Mouse (Mus musculus): Measurements from ENCODE around the gene Prkd3. TPM values are rescaled to one million over a fixed set of nuclear protein-coding genes. Genes with fewer than 3 reads are reported as not detected.
A peak's percentile ranks its signal among the peaks of the same experiment; 100 is the strongest.

The Prkd3 gene
- polyA plus RNA-seq, 1 experiment = 17.5 TPM

GRCm38 (mm10) chr17:78952070-78952469 is 68.5 kb downstream of the Prkd3 start:
- TF ChIP-seq CTCF (IDR thresholded peaks at IDR 0.05; ENCODE audit: low read depth, low read length) = no peak

DNA sequence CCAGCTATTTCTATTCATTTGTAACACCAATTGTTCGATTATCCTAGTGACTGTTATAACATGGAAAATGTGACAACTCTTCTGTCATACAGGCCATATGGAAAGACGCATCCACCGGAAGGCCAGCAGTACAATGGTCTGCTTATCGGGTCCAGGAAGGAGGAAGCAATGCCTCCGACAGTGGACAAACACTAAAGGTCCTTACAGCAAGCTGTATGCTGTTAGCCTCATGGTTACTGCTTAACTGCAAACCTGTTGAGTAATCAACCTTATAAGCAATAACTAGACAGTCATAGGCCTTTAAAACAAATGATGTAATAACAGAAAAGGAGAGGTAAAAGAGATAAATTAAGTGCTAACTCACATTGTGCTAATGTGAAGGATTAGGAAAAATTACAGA is 69.4 kb downstream of the Prkd3 start:
- Histone ChIP-seq H3K4me1 (ENCODE audit: control insufficient read depth, insufficient read depth, low read length) (no peaks in the 10 kb centered on the region), H3K27ac (ENCODE audit: insufficient read depth, low read depth, low read length) (no peak overlapping the region), H3K4me3 (ENCODE audit: insufficient read depth, low read length) (no peak overlapping the region)
- TF ChIP-seq POLR2A (IDR thresholded peaks at IDR 0.05; ENCODE audit: borderline replicate concordance, low read depth, low read length) (no peak), CTCF (IDR thresholded peaks at IDR 0.05; ENCODE audit: low read depth, low read length) (no peak)

More at GRCm38 (mm10) chr17:78952070-78952469, 68.5 kb downstream of the Prkd3 start:
- Histone ChIP-seq H3K4me3 (ENCODE audit: insufficient read depth, low read length) (no peak overlapping the region), H3K4me1 (ENCODE audit: control insufficient read depth, insufficient read depth, low read length) (no peaks in the 10 kb centered on the region), H3K27ac (ENCODE audit: insufficient read depth, low read depth, low read length) (no peak overlapping the region)

GRCm38 (mm10) chr17:78942579-78942978 is 78.0 kb downstream of the Prkd3 start:
- no peak overlapping the region for H3K4me3 ChIP-seq (ENCODE audit: insufficient read depth, low read length)
- H3K27ac ChIP-seq (ENCODE audit: insufficient read depth, low read depth, low read length) = no peak overlapping the region
- peaks cover 14% of the 10 kb centered on the region for H3K4me1 ChIP-seq (ENCODE audit: control insufficient read depth, insufficient read depth, low read length)
- no peak for TF ChIP-seq CTCF (IDR thresholded peaks at IDR 0.05; ENCODE audit: low read depth, low read length)
- TF ChIP-seq POLR2A (IDR thresholded peaks at IDR 0.05; ENCODE audit: borderline replicate concordance, low read depth, low read length) = no peak

GRCm38 (mm10) chr17:78938927-78939326 is 81.7 kb downstream of the Prkd3 start:
- Histone ChIP-seq H3K4me3 (ENCODE audit: insufficient read depth, low read length) (no peak overlapping the region), H3K4me1 (ENCODE audit: control insufficient read depth, insufficient read depth, low read length) (peaks cover 24% of the 10 kb centered on the region), H3K27ac (ENCODE audit: insufficient read depth, low read depth, low read length) (peak overlapping the region; percentile 71)
- TF ChIP-seq POLR2A (IDR thresholded peaks at IDR 0.05; ENCODE audit: borderline replicate concordance, low read depth, low read length) = no peak
- no peak for TF ChIP-seq CTCF (IDR thresholded peaks at IDR 0.05; ENCODE audit: low read depth, low read length)

DNA sequence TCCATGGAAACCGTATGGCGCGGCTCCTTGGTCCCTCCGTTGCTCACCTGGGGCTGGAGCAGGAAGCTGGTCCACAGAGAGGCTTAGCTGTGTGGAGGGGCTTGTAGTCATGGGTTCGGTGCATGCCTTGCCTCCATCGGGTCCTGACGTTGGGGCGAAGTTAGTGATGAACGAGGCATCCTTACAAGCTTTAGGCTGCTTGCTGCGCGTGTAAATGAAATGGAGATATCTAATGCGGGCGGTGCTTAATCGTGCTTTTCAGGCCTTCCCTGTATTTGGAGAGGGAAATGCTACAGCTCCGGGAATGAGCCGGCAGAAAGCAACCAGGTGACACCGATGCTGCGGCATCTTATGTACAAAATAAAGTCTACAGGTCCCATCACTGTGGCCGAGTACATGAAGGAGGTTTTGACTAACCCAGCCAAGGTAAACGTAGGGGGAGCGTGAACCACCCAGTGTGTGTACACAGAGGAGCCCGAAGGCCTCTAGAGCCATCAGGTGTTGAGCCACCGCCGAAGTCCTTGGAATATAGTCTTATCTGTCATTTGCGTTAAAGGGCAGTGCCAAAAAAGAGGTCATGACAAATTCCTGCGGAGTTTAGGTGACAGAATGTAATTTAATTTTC is 83.3 kb downstream of the Prkd3 start:
- TF ChIP-seq CTCF (IDR thresholded peaks at IDR 0.05; ENCODE audit: low read depth, low read length) = no peak
- TF ChIP-seq POLR2A (IDR thresholded peaks at IDR 0.05; ENCODE audit: borderline replicate concordance, low read depth, low read length) = no peak
- peak overlapping the region; percentile 89 for H3K4me3 ChIP-seq (ENCODE audit: insufficient read depth, low read length)
- peaks cover 29% of the 10 kb centered on the region for H3K4me1 ChIP-seq (ENCODE audit: control insufficient read depth, insufficient read depth, low read length)
- no peak overlapping the region for H3K27ac ChIP-seq (ENCODE audit: insufficient read depth, low read depth, low read length)

GRCm38 (mm10) chr17:78936466-78937228 is 84.0 kb downstream of the Prkd3 start, which contains the start of the genes Cebpz and Ndufaf7:
Gene Cebpz (minus strand): TSS chr17:78937066.
Gene Ndufaf7 (plus strand): TSS chr17:78937136.
- TF ChIP-seq POLR2A (IDR thresholded peaks at IDR 0.05; ENCODE audit: borderline replicate concordance, low read depth, low read length) (no peak), CTCF (IDR thresholded peaks at IDR 0.05; ENCODE audit: low read depth, low read length) (no peak)
- peak within 1 kb of the TSS; percentile 31 for H3K27ac ChIP-seq (ENCODE audit: insufficient read depth, low read depth, low read length)
- H3K4me1 ChIP-seq (ENCODE audit: control insufficient read depth, insufficient read depth, low read length) = peaks cover 29% of the 10 kb centered on the region
- H3K4me3 ChIP-seq (ENCODE audit: insufficient read depth, low read length) = peak within 1 kb of the TSS; percentile 89

DNA sequence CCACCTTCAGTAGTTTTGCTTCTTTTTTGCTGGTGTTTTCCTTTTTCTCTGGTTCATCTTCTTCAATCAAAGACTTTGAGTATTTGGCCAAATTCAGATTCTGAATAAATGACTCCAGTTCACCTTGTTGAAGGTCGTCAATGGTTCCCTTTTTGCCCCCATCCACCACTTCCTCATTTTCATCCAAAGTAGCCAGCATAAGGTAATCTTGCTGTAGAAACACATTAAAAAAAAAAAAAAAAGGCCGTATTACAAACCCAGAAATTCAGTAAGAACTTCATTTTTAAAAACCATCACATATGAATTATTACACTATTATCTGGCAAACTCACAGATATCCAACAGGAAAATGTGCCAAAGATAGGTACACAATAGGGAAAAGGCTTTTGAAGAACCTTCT is 84.8 kb downstream of the Prkd3 start:
- H3K27ac ChIP-seq (ENCODE audit: insufficient read depth, low read depth, low read length) = no peak overlapping the region; the same call in 1 of the 2 replicates

GRCm38 (mm10) chr17:78917696-78918095 is 102.9 kb downstream of the Prkd3 start:
- Histone ChIP-seq H3K4me3 (ENCODE audit: insufficient read depth, low read length) (0 out of 2 replicates have a peak overlapping the region, but pooled peaks have one; percentile 2), H3K4me1 (ENCODE audit: control insufficient read depth, insufficient read depth, low read length) (peaks cover 12% of the 10 kb centered on the region), H3K27ac (ENCODE audit: insufficient read depth, low read depth, low read length) (peak overlapping the region; percentile 44)
- TF ChIP-seq POLR2A (IDR thresholded peaks at IDR 0.05; ENCODE audit: borderline replicate concordance, low read depth, low read length) = no peak
- TF ChIP-seq CTCF (IDR thresholded peaks at IDR 0.05; ENCODE audit: low read depth, low read length) = no peak

More for the DNA sequence above, 84.8 kb downstream of the Prkd3 start:
- peak overlapping the region; percentile 89 for H3K4me3 ChIP-seq (ENCODE audit: insufficient read depth, low read length)
- TF ChIP-seq POLR2A (IDR thresholded peaks at IDR 0.05; ENCODE audit: borderline replicate concordance, low read depth, low read length) (no peak), CTCF (IDR thresholded peaks at IDR 0.05; ENCODE audit: low read depth, low read length) (no peak)
- H3K4me1 ChIP-seq (ENCODE audit: control insufficient read depth, insufficient read depth, low read length) = peaks cover 29% of the 10 kb centered on the region

GRCm38 (mm10) chr17:78916899-78917298 is 103.7 kb downstream of the Prkd3 start:
- no peak for TF ChIP-seq CTCF (IDR thresholded peaks at IDR 0.05; ENCODE audit: low read depth, low read length)
- TF ChIP-seq POLR2A (IDR thresholded peaks at IDR 0.05; ENCODE audit: borderline replicate concordance, low read depth, low read length) = no peak
- Histone ChIP-seq H3K27ac (ENCODE audit: insufficient read depth, low read depth, low read length) (peak overlapping the region; percentile 45), H3K4me3 (ENCODE audit: insufficient read depth, low read length) (peak overlapping the region; percentile 76), H3K4me1 (ENCODE audit: control insufficient read depth, insufficient read depth, low read length) (peaks cover 12% of the 10 kb centered on the region)

DNA sequence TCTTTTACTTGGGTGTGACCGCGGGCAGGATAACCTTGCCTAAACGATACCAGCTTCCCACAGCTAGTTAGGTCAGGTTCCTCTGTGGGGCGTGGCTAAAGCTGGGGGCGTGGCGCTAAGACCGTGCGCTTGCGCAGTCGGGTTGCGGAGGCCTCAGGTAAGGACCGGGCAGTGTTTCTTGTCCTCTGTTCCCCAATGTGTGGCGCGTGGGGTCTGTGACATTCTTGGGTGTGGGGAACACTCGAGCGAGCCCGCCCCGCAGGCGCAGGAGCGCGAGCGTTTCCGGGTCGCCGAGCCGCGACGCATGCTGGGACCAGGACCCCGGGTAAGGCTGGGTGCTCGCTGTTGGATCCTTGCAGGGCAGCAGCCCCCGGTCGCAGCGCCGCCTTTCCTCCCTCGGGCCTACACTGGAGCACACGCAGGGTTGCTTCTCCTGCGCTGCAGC is 104.2 kb downstream of the Prkd3 start, which contains the start of gene Cebpzos:
Cebpzos (plus strand) TSS at position 132 of the 445 bp plus-strand sequence.
- Histone ChIP-seq H3K4me3 (ENCODE audit: insufficient read depth, low read length) (peak within 1 kb of the TSS; percentile 76), H3K4me1 (ENCODE audit: control insufficient read depth, insufficient read depth, low read length) (peaks cover 12% of the 10 kb centered on the region), H3K27ac (ENCODE audit: insufficient read depth, low read depth, low read length) (peak within 1 kb of the TSS; percentile 45)
- TF ChIP-seq POLR2A (IDR thresholded peaks at IDR 0.05; ENCODE audit: borderline replicate concordance, low read depth, low read length) = 0 out of 2 replicates have a peak, but pooled peaks have one; percentile 1
- no peak for TF ChIP-seq CTCF (IDR thresholded peaks at IDR 0.05; ENCODE audit: low read depth, low read length)
